Mouse (Mus musculus): ENCODE measurements around the gene Krt80. TPM values are rescaled to one million over a fixed set of nuclear protein-coding genes. Genes with fewer than 3 reads are reported as not detected.

Krt80 gene
- polyA plus RNA-seq, 1 experiment, result 0.61 TPM

GRCm38 (mm10) chr15:101388034-101388541 lies 18.1 kb upstream of the Krt80 start:
- H3K4me3 ChIP-seq (ENCODE audit: low read depth, low read length), result no peak overlapping the region
- TF ChIP-seq CTCF (IDR thresholded peaks at IDR 0.05; ENCODE audit: extremely low read depth, insufficient read length, insufficient replicate concordance, low read depth, low read length) (peak; percentile 31; the same call in 1 of the 2 replicates), POLR2A (IDR thresholded peaks at IDR 0.05; ENCODE audit: low read depth, low read length) (no peak)
- no peak overlapping the region for H3K27ac ChIP-seq (ENCODE audit: insufficient read depth, low read depth, low read length)
- no peaks in the 10 kb centered on the region for H3K27me3 ChIP-seq (ENCODE audit: control insufficient read depth, insufficient read depth, low read length)
- no peaks in the 10 kb centered on the region for H3K36me3 ChIP-seq (ENCODE audit: control insufficient read depth, insufficient read depth, low read length)
- H3K4me1 ChIP-seq (ENCODE audit: control insufficient read depth, insufficient read depth, insufficient read length, low read length), result peaks cover 3% of the 10 kb centered on the region; the same call in 1 of the 2 replicates
- 31% methylated on average over 5 of the region's 5 CpGs for WGBS

- Histone ChIP-seq H3K36me3 (ENCODE audit: control insufficient read depth, insufficient read depth, low read length) (no peaks in the 10 kb centered on the region), H3K27ac (ENCODE audit: insufficient read depth, low read depth, low read length) (no peak overlapping the region), H3K27me3 (ENCODE audit: control insufficient read depth, insufficient read depth, low read length) (no peaks in the 10 kb centered on the region), H3K4me1 (ENCODE audit: control insufficient read depth, insufficient read depth, insufficient read length, low read length) (peaks cover 6% of the 10 kb centered on the region), H3K4me3 (ENCODE audit: low read depth, low read length) (no peak overlapping the region)
- TF ChIP-seq POLR2A (IDR thresholded peaks at IDR 0.05; ENCODE audit: low read depth, low read length), result no peak
- TF ChIP-seq CTCF (IDR thresholded peaks at IDR 0.05; ENCODE audit: extremely low read depth, insufficient read length, insufficient replicate concordance, low read depth, low read length), result peak; percentile 31; the same call in 1 of the 2 replicates
- WGBS, result 50% methylated on average over 3 of the region's 3 CpGs
Observed at GRCm38 (mm10) chr15:101387176-101387575, 17.2 kb upstream of the Krt80 start.

GRCm38 (mm10) chr15:101385064-101385463 lies 15.1 kb upstream of the Krt80 start:
- Histone ChIP-seq H3K4me3 (ENCODE audit: low read depth, low read length) (no peak overlapping the region), H3K27me3 (ENCODE audit: control insufficient read depth, insufficient read depth, low read length) (no peaks in the 10 kb centered on the region), H3K36me3 (ENCODE audit: control insufficient read depth, insufficient read depth, low read length) (no peaks in the 10 kb centered on the region), H3K4me1 (ENCODE audit: control insufficient read depth, insufficient read depth, insufficient read length, low read length) (peaks cover 6% of the 10 kb centered on the region), H3K27ac (ENCODE audit: insufficient read depth, low read depth, low read length) (no peak overlapping the region)
- TF ChIP-seq POLR2A (IDR thresholded peaks at IDR 0.05; ENCODE audit: low read depth, low read length), result no peak
- TF ChIP-seq CTCF (IDR thresholded peaks at IDR 0.05; ENCODE audit: extremely low read depth, insufficient read length, insufficient replicate concordance, low read depth, low read length), result no peak
- WGBS, result 81% methylated on average over 6 of the region's 6 CpGs

- no peak overlapping the region for H3K27ac ChIP-seq (ENCODE audit: insufficient read depth, low read depth, low read length)
- peaks cover 6% of the 10 kb centered on the region for H3K4me1 ChIP-seq (ENCODE audit: control insufficient read depth, insufficient read depth, insufficient read length, low read length)
- no peaks in the 10 kb centered on the region for H3K36me3 ChIP-seq (ENCODE audit: control insufficient read depth, insufficient read depth, low read length)
- H3K27me3 ChIP-seq (ENCODE audit: control insufficient read depth, insufficient read depth, low read length), result no peaks in the 10 kb centered on the region
- no peak overlapping the region for H3K4me3 ChIP-seq (ENCODE audit: low read depth, low read length)
- TF ChIP-seq POLR2A (IDR thresholded peaks at IDR 0.05; ENCODE audit: low read depth, low read length) (no peak), CTCF (IDR thresholded peaks at IDR 0.05; ENCODE audit: extremely low read depth, insufficient read length, insufficient replicate concordance, low read depth, low read length) (no peak)
- 79% methylated on average over 7 of the region's 7 CpGs for WGBS
Observed at GRCm38 (mm10) chr15:101384610-101385009, 14.6 kb upstream of the Krt80 start.

- H3K27me3 ChIP-seq (ENCODE audit: control insufficient read depth, insufficient read depth, low read length), result no peaks in the 10 kb centered on the region
- H3K4me1 ChIP-seq (ENCODE audit: control insufficient read depth, insufficient read depth, insufficient read length, low read length), result peaks cover 6% of the 10 kb centered on the region
- H3K27ac ChIP-seq (ENCODE audit: insufficient read depth, low read depth, low read length), result no peak overlapping the region
- no peaks in the 10 kb centered on the region for H3K36me3 ChIP-seq (ENCODE audit: control insufficient read depth, insufficient read depth, low read length)
- no peak overlapping the region for H3K4me3 ChIP-seq (ENCODE audit: low read depth, low read length)
- WGBS, result 28% methylated on average over 11 of the region's 11 CpGs
- TF ChIP-seq CTCF (IDR thresholded peaks at IDR 0.05; ENCODE audit: extremely low read depth, insufficient read length, insufficient replicate concordance, low read depth, low read length), result no peak
- TF ChIP-seq POLR2A (IDR thresholded peaks at IDR 0.05; ENCODE audit: low read depth, low read length), result no peak
Observed at GRCm38 (mm10) chr15:101382811-101383210, 12.8 kb upstream of the Krt80 start.

- no peaks in the 10 kb centered on the region for H3K27me3 ChIP-seq (ENCODE audit: control insufficient read depth, insufficient read depth, low read length)
- WGBS, result 57% methylated on average over 9 of the region's 9 CpGs
- H3K4me3 ChIP-seq (ENCODE audit: low read depth, low read length), result no peak overlapping the region
- TF ChIP-seq POLR2A (IDR thresholded peaks at IDR 0.05; ENCODE audit: low read depth, low read length) (no peak), CTCF (IDR thresholded peaks at IDR 0.05; ENCODE audit: extremely low read depth, insufficient read length, insufficient replicate concordance, low read depth, low read length) (no peak)
- no peak overlapping the region for H3K27ac ChIP-seq (ENCODE audit: insufficient read depth, low read depth, low read length)
- H3K36me3 ChIP-seq (ENCODE audit: control insufficient read depth, insufficient read depth, low read length), result no peaks in the 10 kb centered on the region
- H3K4me1 ChIP-seq (ENCODE audit: control insufficient read depth, insufficient read depth, insufficient read length, low read length), result peaks cover 10% of the 10 kb centered on the region
Observed at GRCm38 (mm10) chr15:101381758-101382157, 11.8 kb upstream of the Krt80 start.

GRCm38 (mm10) chr15:101378646-101379045 lies 8.7 kb upstream of the Krt80 start:
- Histone ChIP-seq H3K4me3 (ENCODE audit: low read depth, low read length) (no peak overlapping the region), H3K4me1 (ENCODE audit: control insufficient read depth, insufficient read depth, insufficient read length, low read length) (peaks cover 7% of the 10 kb centered on the region), H3K27me3 (ENCODE audit: control insufficient read depth, insufficient read depth, low read length) (no peaks in the 10 kb centered on the region), H3K36me3 (ENCODE audit: control insufficient read depth, insufficient read depth, low read length) (no peaks in the 10 kb centered on the region), H3K27ac (ENCODE audit: insufficient read depth, low read depth, low read length) (no peak overlapping the region)
- TF ChIP-seq POLR2A (IDR thresholded peaks at IDR 0.05; ENCODE audit: low read depth, low read length) (no peak), CTCF (IDR thresholded peaks at IDR 0.05; ENCODE audit: extremely low read depth, insufficient read length, insufficient replicate concordance, low read depth, low read length) (no peak)
- WGBS, result 95% methylated on average over 5 of the region's 5 CpGs
